Mouse (Mus musculus) ovary, adult 18-20 months (tissue): ENCODE measurements around the gene Cdk5r2.
A peak's percentile ranks its signal among the peaks of the same experiment; 100 is the strongest.
"Not testable (repeated sequence)": the region's sequence is repeated elsewhere in the genome, so short reads cannot be mapped to it uniquely, and the experiment has no call there.

ENCODE experiments used
- DNase-seq: peaks from one replicate; pipeline ENCODE4 v3.0.0; 2022; ENCODE audit warnings: low spot score, mixed read lengths

Cdk5r2 gene

GRCm38 (mm10) chr1:74854306-74855056 lies at the start of gene Cdk5r2:
TSS of gene Cdk5r2 (plus strand) at chr1:74854934.
- peak; percentile 68 for DNase-seq

GRCm38 (mm10) chr1:74805340-74805835 lies 49.3 kb upstream of the Cdk5r2 start:
- DNase-seq: no peak

GRCm38 (mm10) chr1:74805843-74806242 lies 48.9 kb upstream of the Cdk5r2 start:
- DNase-seq: no peak

- DNase-seq: peak; percentile 50
Observed at GRCm38 (mm10) chr1:74806360-74807311, 48.1 kb upstream of the Cdk5r2 start.

GRCm38 (mm10) chr1:74807551-74808071 lies 47.1 kb upstream of the Cdk5r2 start:
- peak; percentile 66 for DNase-seq

- peak; percentile 74 for DNase-seq
Observed at GRCm38 (mm10) chr1:74808078-74808477, 46.7 kb upstream of the Cdk5r2 start.

GRCm38 (mm10) chr1:74809007-74809406 lies 45.7 kb upstream of the Cdk5r2 start:
- DNase-seq: no peak

- no peak for DNase-seq
Observed at GRCm38 (mm10) chr1:74814931-74815647, 39.6 kb upstream of the Cdk5r2 start.

GRCm38 (mm10) chr1:74815965-74816364 lies 38.8 kb upstream of the Cdk5r2 start:
- DNase-seq: not testable (repeated sequence)

GRCm38 (mm10) chr1:74816612-74817199 lies 38.0 kb upstream of the Cdk5r2 start:
- peak; percentile 88 for DNase-seq

- DNase-seq: no peak
Observed at GRCm38 (mm10) chr1:74817219-74817618, 37.5 kb upstream of the Cdk5r2 start.

- DNase-seq: no peak
Observed at GRCm38 (mm10) chr1:74818509-74818908, 36.2 kb upstream of the Cdk5r2 start.

- not testable (repeated sequence) for DNase-seq
Observed at GRCm38 (mm10) chr1:74823598-74823997, 31.1 kb upstream of the Cdk5r2 start.

- no peak for DNase-seq
Observed at GRCm38 (mm10) chr1:74824518-74825302, 30.0 kb upstream of the Cdk5r2 start.

- no peak for DNase-seq
Observed at GRCm38 (mm10) chr1:74830061-74830460, 24.7 kb upstream of the Cdk5r2 start.

- no peak for DNase-seq
Observed at GRCm38 (mm10) chr1:74833255-74833654, 21.5 kb upstream of the Cdk5r2 start.

GRCm38 (mm10) chr1:74843090-74843489 lies 11.6 kb upstream of the Cdk5r2 start:
- DNase-seq: no peak

GRCm38 (mm10) chr1:74846341-74846740 lies 8.4 kb upstream of the Cdk5r2 start:
- DNase-seq: no peak

- no peak for DNase-seq
Observed at GRCm38 (mm10) chr1:74848946-74849345, 5.8 kb upstream of the Cdk5r2 start.

GRCm38 (mm10) chr1:74850251-74850650 lies 4.5 kb upstream of the Cdk5r2 start:
- DNase-seq: no peak
